Mouse (Mus musculus) lung, embryonic 16.5 days (tissue): ENCODE data around the gene Commd1. TPM values are rescaled to one million over a fixed set of nuclear protein-coding genes. Genes with fewer than 3 reads are reported as not detected.

Experiments
- ATAC-seq: fragments of 200-750 bp; cut with Nextera tagmentation; 2 replicates; pipeline ENCODE4 v1.8.0; 2017; ENCODE audit warnings: low read depth, mild to moderate bottlenecking, moderate library complexity
- H3K27ac ChIP-seq: fragments of 300-500 bp; sonication (generic); 2 replicates; pipeline ENCODE4 v1.5.1; 2014; ENCODE audit warnings: mild to moderate bottlenecking, control low read depth, low read length
- H3K27me3 ChIP-seq: fragments of 300-500 bp; sonication (generic); 2 replicates; pipeline ENCODE4 v1.6.1; 2014; ENCODE audit warnings: low read depth, low read length, mixed read lengths; ENCODE audit not compliant: control insufficient read depth, insufficient read depth
- H3K36me3 ChIP-seq: fragments of 300-500 bp; sonication (generic); 2 replicates; pipeline ENCODE4 v1.6.1; 2014; ENCODE audit warnings: low read length; ENCODE audit not compliant: control insufficient read depth, insufficient read depth
- H3K4me1 ChIP-seq: fragments of 300-500 bp; sonication (generic); replicated peaks from 2 replicates; pipeline ENCODE4 v1.6.1; 2014; ENCODE audit warnings: low read length, mixed read lengths; ENCODE audit not compliant: control insufficient read depth, insufficient read depth
- H3K4me2 ChIP-seq: fragments of 300-500 bp; sonication (generic); 2 replicates; pipeline ENCODE4 v1.6.1; 2014; ENCODE audit warnings: low read depth, low read length, control low read depth
- H3K4me3 ChIP-seq: fragments of 300-500 bp; sonication (generic); 2 replicates; pipeline ENCODE4 v1.5.1; 2014; ENCODE audit warnings: mild to moderate bottlenecking, low read length, control low read depth
- H3K9ac ChIP-seq: fragments of 300-500 bp; sonication (generic); 2 replicates; pipeline ENCODE4 v1.6.1; 2014; ENCODE audit warnings: low read length, control low read depth
- H3K9me3 ChIP-seq: fragments of 300-500 bp; sonication (generic); 2 replicates; pipeline ENCODE4 v1.6.1; 2016; ENCODE audit warnings: low read length; ENCODE audit not compliant: control insufficient read depth
- WGBS: fragments of 180-500 bp; shearing (Covaris S2); extraction: QIAGEN DNeasy Blood & Tissue Kit; methylation state at CpG from one replicate; pipeline ENCODE4 v1.1.7; 2014; 5-methylcytosine and 5-hydroxymethylcytosine counted together
- polyA plus RNA-seq: library from polyadenylated mRNA; unstranded; fragments of >200 nt; fragmentation: Nextera tagmentation; extraction: Ambion mirVana; gene quantifications from 2 replicates; pipeline ENCODE4 v1.2.1, GENCODE M21; 2015

Gene Commd1
- polyA plus RNA-seq, 1 experiment from 2014 or later, result 381 TPM

DNA sequence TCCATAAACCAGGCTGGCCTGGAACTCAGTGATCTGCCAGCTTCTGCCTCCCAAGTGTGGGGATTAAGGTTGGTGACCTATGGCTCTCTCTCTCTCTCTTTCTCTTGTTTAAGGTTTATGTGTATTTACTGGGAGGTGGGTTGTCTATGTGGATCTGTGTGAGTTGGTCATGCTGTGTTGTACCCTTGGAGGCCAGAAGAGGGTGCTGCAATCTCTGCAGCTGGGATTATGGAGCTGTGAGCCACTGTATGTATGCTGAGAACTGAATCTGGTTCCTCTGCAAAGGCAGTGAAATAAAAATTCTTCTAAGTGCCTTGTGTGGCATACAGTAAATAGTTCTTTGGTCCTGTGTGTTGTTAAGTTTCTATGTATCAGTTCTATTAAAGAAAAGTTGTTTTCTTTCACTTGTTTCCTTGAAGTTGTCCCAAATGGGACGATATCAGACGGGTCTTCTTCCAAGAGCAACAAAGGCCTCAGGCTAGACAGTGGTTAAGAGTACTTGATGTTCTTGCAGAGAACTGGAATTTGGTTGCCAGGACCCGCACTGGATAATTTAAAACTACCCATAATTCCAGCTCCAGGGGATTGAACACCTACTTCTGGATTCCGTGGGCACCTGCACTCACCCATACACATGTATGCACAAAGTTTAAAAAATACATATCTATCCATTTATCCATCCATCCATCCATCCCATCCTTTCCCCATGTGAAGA, 31.6 kb upstream of the Commd1 start:
- Histone ChIP-seq H3K27me3 (no peaks in the 10 kb centered on the region), H3K36me3 (no peaks in the 10 kb centered on the region), H3K4me2 (no peak overlapping the region), H3K9ac (no peak overlapping the region), H3K9me3 (no peaks in the 10 kb centered on the region), H3K27ac (no peak overlapping the region), H3K4me3 (no peak overlapping the region), H3K4me1 (0 out of 2 replicates have a peak, but pooled peaks cover 2% of the 10 kb centered on the region)
- ATAC-seq, result no peak
- 85% methylated on average over 4 of the region's 4 CpGs for WGBS

DNA sequence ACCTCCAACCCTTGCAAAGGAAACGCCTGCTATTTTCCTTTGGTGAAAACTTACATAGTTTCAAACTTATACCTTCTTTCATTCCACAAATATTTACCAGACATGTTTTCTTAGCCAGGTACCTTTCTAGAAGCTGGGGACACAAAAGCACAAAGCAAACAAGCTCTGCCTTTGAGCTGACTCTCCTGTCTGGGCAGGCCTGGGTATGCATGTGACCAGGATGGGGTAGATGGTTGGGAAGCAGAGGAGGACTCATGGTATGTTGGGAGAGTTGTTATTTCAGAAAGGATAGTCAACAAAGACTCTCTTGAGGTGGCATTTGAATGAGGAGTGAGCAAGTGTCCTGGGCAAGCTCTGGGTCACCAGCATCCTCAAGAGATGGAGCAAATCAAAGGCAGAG, 30.9 kb upstream of the Commd1 start:
- Histone ChIP-seq H3K36me3 (no peaks in the 10 kb centered on the region), H3K4me1 (0 out of 2 replicates have a peak, but pooled peaks cover 2% of the 10 kb centered on the region), H3K27me3 (no peaks in the 10 kb centered on the region), H3K27ac (no peak overlapping the region), H3K4me2 (no peak overlapping the region), H3K9ac (no peak overlapping the region), H3K4me3 (no peak overlapping the region), H3K9me3 (no peaks in the 10 kb centered on the region)
- ATAC-seq, result no peak
- WGBS, result 52% methylated on average over 1 of the region's 1 CpGs

DNA sequence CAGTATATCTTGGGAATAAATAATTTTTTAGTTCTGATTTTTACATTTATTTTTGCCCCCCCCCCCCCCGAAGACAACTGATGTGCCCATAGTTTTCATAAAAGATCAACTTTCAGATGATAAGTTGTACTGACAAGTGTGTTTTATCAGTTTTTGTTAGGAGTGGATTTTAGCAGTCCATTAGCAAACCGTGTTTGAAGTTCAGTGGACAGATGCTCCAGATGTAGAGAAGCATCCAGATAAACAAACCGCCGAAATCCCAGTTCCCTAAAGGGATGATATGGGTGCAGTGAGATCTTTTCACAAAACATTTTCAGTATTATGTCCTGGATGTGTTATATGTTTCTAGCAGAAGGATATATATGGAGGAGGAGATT, 26.6 kb upstream of the Commd1 start:
- WGBS, result 15% methylated on average over 4 of the region's 4 CpGs
- H3K4me2 ChIP-seq, result peak overlapping the region; percentile 92
- H3K9ac ChIP-seq, result peak overlapping the region; percentile 72

DNA sequence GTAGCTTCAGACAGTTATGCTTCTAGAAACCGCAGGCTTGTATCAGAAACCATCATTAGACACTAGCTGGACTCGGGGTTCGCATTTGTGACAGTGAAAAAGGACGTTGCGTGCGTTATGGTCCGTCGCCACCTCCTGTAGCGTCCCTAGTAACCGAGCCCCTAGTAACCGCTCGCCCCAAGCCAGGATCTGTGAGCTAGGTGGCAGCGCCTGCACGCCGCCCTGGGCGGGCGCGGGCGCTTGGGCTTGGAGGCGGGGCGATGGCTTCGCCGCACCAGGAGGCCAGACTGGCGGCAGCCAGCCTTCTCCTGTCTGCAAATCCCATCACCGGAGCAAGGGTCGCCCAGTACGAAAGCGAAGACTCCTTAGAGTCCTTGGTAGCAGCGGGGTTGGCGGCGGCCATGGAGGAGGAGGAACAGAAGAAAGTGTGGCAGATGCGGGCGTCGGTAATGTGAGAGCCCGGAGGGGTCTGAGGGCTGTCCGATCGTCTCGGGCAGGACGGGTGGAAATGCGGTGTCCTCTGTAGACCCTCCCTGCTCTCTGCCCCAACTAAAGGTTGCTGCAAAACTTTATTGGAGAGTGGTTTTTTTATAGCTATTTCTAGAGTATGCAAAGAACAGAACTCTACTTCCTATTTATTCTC, 26.1 kb upstream of the Commd1 start:
- Histone ChIP-seq H3K36me3 (peaks cover 8% of the 10 kb centered on the region; the same call in 1 of the 2 replicates), H3K27ac (peak overlapping the region; percentile 84), H3K4me3 (peak overlapping the region; percentile 59), H3K4me2 (peak overlapping the region; percentile 92), H3K9me3 (no peaks in the 10 kb centered on the region), H3K27me3 (no peaks in the 10 kb centered on the region), H3K4me1 (0 out of 2 replicates have a peak, but pooled peaks cover 7% of the 10 kb centered on the region), H3K9ac (peak overlapping the region; percentile 72)
- WGBS, result under 1% methylated on average over 40 of the region's 40 CpGs
- ATAC-seq, result peak; percentile 96

More for the DNA sequence above, 26.6 kb upstream of the Commd1 start:
- H3K4me3 ChIP-seq, result peak overlapping the region; percentile 59
- ATAC-seq, result no peak
- peaks cover 4% of the 10 kb centered on the region; the same call in 1 of the 2 replicates for H3K36me3 ChIP-seq
- H3K9me3 ChIP-seq, result no peaks in the 10 kb centered on the region
- no peaks in the 10 kb centered on the region for H3K27me3 ChIP-seq
- H3K4me1 ChIP-seq, result 0 out of 2 replicates have a peak, but pooled peaks cover 7% of the 10 kb centered on the region
- H3K27ac ChIP-seq, result no peak overlapping the region; the same call in 1 of the 2 replicates

DNA sequence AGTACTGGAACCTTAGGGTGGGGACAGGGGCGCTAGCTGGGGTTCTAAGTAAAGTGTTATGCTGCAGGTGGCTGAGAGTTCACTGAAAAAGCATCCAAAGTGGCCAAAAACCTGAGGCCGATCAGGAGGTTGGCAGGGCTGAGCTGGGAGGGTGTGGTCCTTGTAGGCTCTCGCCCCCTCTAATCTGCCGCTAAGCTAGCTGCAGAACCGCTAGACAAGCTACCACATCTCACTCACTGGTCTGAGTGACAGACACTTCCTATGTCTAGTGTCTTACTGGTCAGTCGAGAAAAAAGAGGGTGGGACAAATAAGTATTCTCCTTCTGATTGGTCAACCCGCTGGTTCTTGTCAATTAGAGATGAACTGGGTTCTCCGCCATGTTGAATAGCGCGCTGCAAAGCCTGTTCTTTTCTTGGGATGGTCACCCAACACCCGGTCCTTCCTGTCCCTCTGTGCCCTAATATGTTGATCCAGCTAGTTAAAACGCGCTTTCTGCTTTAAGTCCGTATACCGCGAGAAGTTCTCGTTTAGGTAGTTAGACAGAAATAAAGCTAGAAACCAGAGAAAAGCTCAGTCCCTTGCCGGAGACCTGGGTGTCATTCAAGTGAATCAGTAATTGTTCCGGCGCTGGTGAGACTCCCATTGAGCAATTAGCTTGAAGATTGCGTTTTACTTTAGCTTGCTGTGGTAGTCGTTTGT, 25.4 kb upstream of the Commd1 start, which contains the start of gene Fam161a:
Gene Fam161a, plus strand, starts transcription at position 51 of the 700 bp plus-strand sequence.
- Histone ChIP-seq H3K4me1 (0 out of 2 replicates have a peak, but pooled peaks cover 7% of the 10 kb centered on the region), H3K27ac (peak within 1 kb of the TSS; percentile 84), H3K4me3 (peak within 1 kb of the TSS; percentile 59), H3K4me2 (peak within 1 kb of the TSS; percentile 92), H3K9ac (peak within 1 kb of the TSS; percentile 72), H3K9me3 (no peaks in the 10 kb centered on the region), H3K27me3 (no peaks in the 10 kb centered on the region), H3K36me3 (peaks cover 10% of the 10 kb centered on the region)
- under 1% methylated on average over 22 of the region's 22 CpGs for WGBS
- peak; percentile 96 for ATAC-seq

DNA sequence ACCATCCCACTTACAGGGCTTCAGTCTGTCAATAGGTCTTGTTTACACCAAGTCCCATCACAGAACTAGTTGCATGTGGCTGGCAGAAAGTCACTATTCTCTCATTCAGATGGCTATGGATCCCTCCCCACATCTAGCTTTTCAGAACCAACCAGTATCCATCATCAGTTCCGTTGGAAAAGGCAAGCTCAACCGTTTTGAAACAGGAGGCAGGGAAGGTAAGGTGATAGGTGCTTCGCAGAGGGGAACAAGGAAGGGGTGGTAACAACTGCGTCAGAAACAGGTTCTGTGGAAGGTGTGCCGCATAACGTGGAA, 24.9 kb upstream of the Commd1 start:
- H3K27me3 ChIP-seq, result no peaks in the 10 kb centered on the region
- ATAC-seq, result no peak
- H3K4me1 ChIP-seq, result 0 out of 2 replicates have a peak, but pooled peaks cover 7% of the 10 kb centered on the region
- H3K36me3 ChIP-seq, result peaks cover 14% of the 10 kb centered on the region
- H3K4me2 ChIP-seq, result peak overlapping the region; percentile 92
- H3K4me3 ChIP-seq, result peak overlapping the region; percentile 59
- peak overlapping the region; percentile 56 for H3K9ac ChIP-seq
- 3% methylated on average over 6 of the region's 6 CpGs for WGBS
- H3K9me3 ChIP-seq, result no peaks in the 10 kb centered on the region
- no peak overlapping the region for H3K27ac ChIP-seq

DNA sequence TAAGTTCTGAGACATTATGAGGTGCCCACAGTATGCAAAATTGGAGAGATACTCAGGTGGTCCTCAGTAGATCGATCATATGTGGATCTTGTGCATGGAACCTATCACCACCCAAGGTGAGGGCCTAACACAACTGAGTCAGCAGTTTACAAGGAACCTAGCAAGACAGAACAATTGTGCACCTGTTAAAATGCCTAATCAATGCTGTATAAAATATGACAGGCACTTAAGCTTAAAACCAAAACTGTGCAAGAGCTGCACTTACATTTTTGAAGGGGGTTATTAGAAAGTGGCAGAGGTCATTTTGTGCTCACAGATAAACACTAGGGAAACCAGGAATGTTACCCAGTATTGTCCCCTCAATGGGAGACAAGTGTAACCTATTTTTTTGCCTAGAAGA, 23.1 kb upstream of the Commd1 start:
- no peak overlapping the region for H3K4me3 ChIP-seq
- H3K4me2 ChIP-seq, result no peak overlapping the region
- H3K36me3 ChIP-seq, result peaks cover 25% of the 10 kb centered on the region
- no peak for ATAC-seq
- no peak overlapping the region for H3K9ac ChIP-seq
- no peaks in the 10 kb centered on the region for H3K9me3 ChIP-seq
- H3K27me3 ChIP-seq, result no peaks in the 10 kb centered on the region
- 84% methylated on average over 1 of the region's 1 CpGs for WGBS
- 0 out of 2 replicates have a peak, but pooled peaks cover 7% of the 10 kb centered on the region for H3K4me1 ChIP-seq
- no peak overlapping the region for H3K27ac ChIP-seq

DNA sequence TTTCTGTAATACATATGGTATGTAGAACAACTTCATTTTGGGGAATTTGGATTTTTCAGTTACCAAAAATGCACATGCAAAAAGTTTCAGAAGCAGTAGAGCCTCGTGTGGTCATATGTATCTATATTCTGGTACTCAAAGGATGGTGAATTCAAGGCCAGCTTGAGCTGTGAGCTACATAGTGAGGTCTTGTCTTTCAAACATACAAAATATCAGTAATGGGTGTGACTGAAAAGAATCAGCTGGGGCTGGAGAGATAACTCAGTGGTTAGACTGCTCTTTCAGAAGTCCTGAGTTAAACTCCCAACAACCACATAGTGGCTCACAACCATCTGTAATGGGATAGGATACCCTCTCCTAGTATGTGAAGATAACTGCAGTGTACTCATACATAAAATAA, 16.1 kb upstream of the Commd1 start:
- no peaks in the 10 kb centered on the region for H3K9me3 ChIP-seq
- WGBS, result 63% methylated on average over 1 of the region's 1 CpGs
- no peak overlapping the region for H3K9ac ChIP-seq
- no peak for ATAC-seq
- H3K4me2 ChIP-seq, result no peak overlapping the region
- H3K36me3 ChIP-seq, result peaks cover 55% of the 10 kb centered on the region
- no peak overlapping the region for H3K27ac ChIP-seq
- H3K4me1 ChIP-seq, result no peaks in the 10 kb centered on the region
- H3K4me3 ChIP-seq, result no peak overlapping the region
- no peaks in the 10 kb centered on the region for H3K27me3 ChIP-seq

DNA sequence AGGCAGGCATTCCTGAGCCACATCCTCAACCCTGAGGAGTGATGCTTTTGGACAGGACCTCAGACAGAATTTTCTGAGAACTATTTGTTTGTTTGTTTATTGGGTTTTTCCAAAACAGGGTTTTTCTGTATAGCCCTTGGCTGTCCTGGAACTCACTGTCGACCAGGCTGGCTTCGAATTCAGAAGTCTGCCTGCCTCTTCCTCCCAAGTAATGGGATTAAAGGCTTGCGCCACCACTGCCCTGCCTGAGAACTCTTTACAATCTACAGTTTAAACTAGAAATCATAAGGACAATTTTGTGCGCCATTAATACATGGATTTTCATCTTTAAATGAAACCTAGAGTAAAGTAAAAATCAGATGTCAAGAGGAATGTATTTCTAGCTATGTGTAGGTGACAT, 13.3 kb upstream of the Commd1 start:
- no peak for ATAC-seq
- peaks cover 39% of the 10 kb centered on the region for H3K36me3 ChIP-seq

More for the DNA sequence above, 13.3 kb upstream of the Commd1 start:
- H3K9me3 ChIP-seq, result no peaks in the 10 kb centered on the region
- H3K27me3 ChIP-seq, result no peaks in the 10 kb centered on the region
- H3K27ac ChIP-seq, result no peak overlapping the region
- H3K4me1 ChIP-seq, result peaks cover 8% of the 10 kb centered on the region
- 91% methylated on average over 4 of the region's 4 CpGs for WGBS
- H3K9ac ChIP-seq, result no peak overlapping the region
- no peak overlapping the region for H3K4me2 ChIP-seq
- no peak overlapping the region for H3K4me3 ChIP-seq
